Mouse (Mus musculus): ENCODE results near the gene Ptcd2.

GRCm38 (mm10) chr13:99290766-99291165, 53.7 kb downstream of the Ptcd2 start:
- TF ChIP-seq POLR2A (IDR thresholded peaks at IDR 0.05; ENCODE audit: low read depth, low read length) (no peak), CTCF (IDR thresholded peaks at IDR 0.05; ENCODE audit: borderline replicate concordance, insufficient read depth, low read length) (no peak)

All from embryonic fibroblast, embryonic 13.5 days (primary cell).